Mouse (Mus musculus) neural tube, embryonic 13.5 days (tissue): ENCODE data around the gene Wdr31. TPM values are rescaled to one million over a fixed set of nuclear protein-coding genes. Genes with fewer than 3 reads are reported as not detected.
"Not testable (repeated sequence)": the region's sequence is repeated elsewhere in the genome, so short reads cannot be mapped to it uniquely, and the experiment has no call there.

ENCODE experiments used
- ATAC-seq: fragments of 200-750 bp; cut with Nextera tagmentation; 2 replicates; pipeline ENCODE4 v1.8.0; 2017; ENCODE audit warnings: low read depth, mild to moderate bottlenecking, moderate TSS enrichment, moderate library complexity
- H3K27ac ChIP-seq: fragments of 300-500 bp; sonication (generic); replicated peaks from 2 replicates; pipeline ENCODE4 v1.5.1; 2015; ENCODE audit warnings: moderate library complexity, mild to moderate bottlenecking, inconsistent platforms
- H3K27me3 ChIP-seq: fragments of 300-500 bp; sonication (generic); 2 replicates; pipeline ENCODE4 v1.6.1; 2015; ENCODE audit warnings: mild to moderate bottlenecking, inconsistent platforms
- H3K36me3 ChIP-seq: fragments of 300-500 bp; sonication (generic); 2 replicates; pipeline ENCODE4 v1.6.1; 2015; ENCODE audit warnings: mild to moderate bottlenecking, inconsistent platforms
- H3K4me1 ChIP-seq: fragments of 300-500 bp; sonication (generic); replicated peaks from 2 replicates; pipeline ENCODE4 v1.6.1; 2015; ENCODE audit warnings: inconsistent platforms
- H3K4me2 ChIP-seq: fragments of 300-500 bp; sonication (generic); 2 replicates; pipeline ENCODE4 v1.6.1; 2015; ENCODE audit warnings: inconsistent platforms, mild to moderate bottlenecking, moderate library complexity
- H3K4me3 ChIP-seq: fragments of 300-500 bp; sonication (generic); 2 replicates; pipeline ENCODE4 v1.5.1; 2015; ENCODE audit warnings: mild to moderate bottlenecking, inconsistent platforms
- H3K9ac ChIP-seq: fragments of 300-500 bp; sonication (generic); 2 replicates; pipeline ENCODE4 v1.6.1; 2015; ENCODE audit warnings: moderate library complexity, mild to moderate bottlenecking, inconsistent platforms
- H3K9me3 ChIP-seq: fragments of 300-500 bp; sonication (generic); 2 replicates; pipeline ENCODE4 v1.6.1; 2016; ENCODE audit warnings: inconsistent platforms
- WGBS: fragments of 180-500 bp; shearing (Covaris S2); methylation state at CpG from one replicate; pipeline ENCODE4 v1.1.7; 2015; 5-methylcytosine and 5-hydroxymethylcytosine counted together
- polyA plus RNA-seq: library from polyadenylated mRNA; unstranded; fragments of >200 nt; fragmentation: Nextera tagmentation; extraction: Ambion mirVana; gene quantifications from 2 replicates; pipeline ENCODE4 v1.2.1, GENCODE M21; 2015

The Wdr31 gene
- polyA plus RNA-seq, 1 experiment from 2014 or later = 6.8 TPM

- H3K9me3 ChIP-seq = no peaks in the 10 kb centered on the region
- 85% methylated on average over 2 of the region's 2 CpGs for WGBS
- H3K27me3 ChIP-seq = no peaks in the 10 kb centered on the region
- H3K4me2 ChIP-seq = no peak overlapping the region
- no peaks in the 10 kb centered on the region for H3K4me1 ChIP-seq
- ATAC-seq = no peak
- no peak overlapping the region for H3K9ac ChIP-seq
- H3K4me3 ChIP-seq = no peak overlapping the region
- H3K27ac ChIP-seq = no peak overlapping the region
- peaks cover 10% of the 10 kb centered on the region for H3K36me3 ChIP-seq
These were observed 22.0 kb upstream of the Wdr31 start for GRCm38 (mm10) chr4:62492682-62493081.

GRCm38 (mm10) chr4:62487914-62488313 is 17.2 kb upstream of the Wdr31 start:
- Histone ChIP-seq H3K4me3 (no peak overlapping the region), H3K4me1 (no peaks in the 10 kb centered on the region), H3K36me3 (no peaks in the 10 kb centered on the region), H3K27ac (no peak overlapping the region), H3K27me3 (no peaks in the 10 kb centered on the region; the same call in 1 of the 2 replicates), H3K9ac (no peak overlapping the region), H3K9me3 (no peaks in the 10 kb centered on the region), H3K4me2 (no peak overlapping the region)
- ATAC-seq = no peak
- WGBS = 67% methylated on average over 2 of the region's 2 CpGs

GRCm38 (mm10) chr4:62487172-62487571 is 16.5 kb upstream of the Wdr31 start:
- peaks cover 1% of the 10 kb centered on the region; the same call in 1 of the 2 replicates for H3K27me3 ChIP-seq
- no peak overlapping the region for H3K27ac ChIP-seq
- H3K9ac ChIP-seq = no peak overlapping the region
- no peaks in the 10 kb centered on the region for H3K36me3 ChIP-seq
- no peaks in the 10 kb centered on the region for H3K4me1 ChIP-seq
- no peak for ATAC-seq
- WGBS = 90% methylated on average over 5 of the region's 5 CpGs
- H3K4me3 ChIP-seq = no peak overlapping the region
- H3K4me2 ChIP-seq = no peak overlapping the region
- H3K9me3 ChIP-seq = no peaks in the 10 kb centered on the region

- no peaks in the 10 kb centered on the region for H3K4me1 ChIP-seq
- no peaks in the 10 kb centered on the region for H3K9me3 ChIP-seq
- H3K4me3 ChIP-seq = no peak overlapping the region
- H3K36me3 ChIP-seq = no peaks in the 10 kb centered on the region
- no peak overlapping the region for H3K9ac ChIP-seq
- H3K27ac ChIP-seq = no peak overlapping the region
- ATAC-seq = no peak
- H3K4me2 ChIP-seq = no peak overlapping the region
- H3K27me3 ChIP-seq = peaks cover 11% of the 10 kb centered on the region
- 94% methylated on average over 15 of the region's 15 CpGs for WGBS
These were observed 15.5 kb upstream of the Wdr31 start for GRCm38 (mm10) chr4:62486162-62486696.

DNA sequence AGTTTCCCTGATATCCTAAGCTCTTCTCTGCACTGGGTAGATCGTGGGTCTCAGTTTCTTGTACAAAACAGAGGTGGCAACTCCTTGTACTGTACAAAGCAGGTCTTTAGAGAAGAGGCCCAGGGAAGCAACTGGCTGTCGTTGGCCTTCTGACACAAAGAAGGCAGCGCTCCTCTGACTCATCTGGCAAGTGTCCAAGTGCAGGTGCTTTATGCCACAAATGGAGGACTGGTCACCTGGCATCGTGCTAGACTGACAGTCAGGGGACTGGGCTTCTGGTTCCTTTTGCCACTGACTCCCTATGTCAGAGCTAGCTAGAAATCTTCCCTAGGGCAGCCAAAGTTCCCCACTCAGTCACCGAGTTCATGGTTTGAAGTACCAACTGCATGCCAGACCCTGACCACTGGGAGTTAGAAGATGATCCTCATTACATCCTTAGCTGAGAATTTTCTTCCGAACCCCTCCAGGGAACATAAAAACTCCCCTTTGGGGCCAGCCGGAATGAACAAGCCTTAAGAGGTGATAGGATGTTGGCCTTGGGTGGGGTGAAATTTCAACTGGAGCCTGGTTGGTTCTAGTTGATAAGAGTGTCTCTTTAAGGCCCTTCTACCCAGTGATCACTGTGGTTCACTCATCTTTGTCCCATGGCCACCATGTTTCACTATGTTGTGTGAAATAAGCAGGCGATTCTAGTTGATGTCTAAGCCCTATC is 14.9 kb upstream of the Wdr31 start:
- WGBS = 89% methylated on average over 8 of the region's 8 CpGs
- H3K4me2 ChIP-seq = no peak overlapping the region

DNA sequence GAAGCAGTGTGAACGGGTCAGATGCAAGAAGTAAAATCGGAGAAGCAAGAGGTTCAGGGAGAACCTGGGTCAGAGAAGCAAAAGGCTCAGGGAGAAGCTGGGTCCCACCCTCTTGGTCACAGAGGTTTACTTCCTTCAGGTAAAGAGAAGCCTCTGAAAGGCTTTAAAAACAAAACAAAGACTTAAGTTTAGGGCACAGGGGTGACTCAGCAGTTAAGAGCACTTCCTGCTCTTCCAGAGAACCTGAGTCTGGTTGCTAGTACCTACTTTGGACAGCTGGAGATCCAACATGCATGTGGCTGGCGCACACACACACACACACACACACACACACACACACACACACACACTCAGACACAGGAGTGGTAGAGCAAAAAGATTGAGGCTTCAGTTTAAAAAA is 14.2 kb upstream of the Wdr31 start:
- Histone ChIP-seq H3K9ac (no peak overlapping the region), H3K4me3 (no peak overlapping the region), H3K4me2 (no peak overlapping the region), H3K27me3 (peaks cover 23% of the 10 kb centered on the region), H3K4me1 (peaks cover 2% of the 10 kb centered on the region), H3K9me3 (no peaks in the 10 kb centered on the region), H3K27ac (no peak overlapping the region), H3K36me3 (no peaks in the 10 kb centered on the region)
- ATAC-seq = no peak
- WGBS = 88% methylated on average over 3 of the region's 3 CpGs

More for the DNA sequence above, 14.9 kb upstream of the Wdr31 start:
- H3K4me1 ChIP-seq = no peaks in the 10 kb centered on the region; the same call in 1 of the 2 replicates
- ATAC-seq = no peak
- H3K9ac ChIP-seq = no peak overlapping the region
- peaks cover 16% of the 10 kb centered on the region for H3K27me3 ChIP-seq
- no peaks in the 10 kb centered on the region for H3K9me3 ChIP-seq
- H3K27ac ChIP-seq = no peak overlapping the region
- H3K36me3 ChIP-seq = no peaks in the 10 kb centered on the region
- H3K4me3 ChIP-seq = no peak overlapping the region

- peaks cover 54% of the 10 kb centered on the region for H3K27me3 ChIP-seq
- H3K9ac ChIP-seq = no peak overlapping the region
- no peak overlapping the region for H3K27ac ChIP-seq
- peaks cover 13% of the 10 kb centered on the region for H3K4me1 ChIP-seq
- H3K4me3 ChIP-seq = no peak overlapping the region
- H3K4me2 ChIP-seq = no peak overlapping the region
- no peak for ATAC-seq
- no peaks in the 10 kb centered on the region for H3K36me3 ChIP-seq
- H3K9me3 ChIP-seq = no peaks in the 10 kb centered on the region
- 46% methylated on average over 10 of the region's 10 CpGs for WGBS
These were observed 10.3 kb upstream of the Wdr31 start for GRCm38 (mm10) chr4:62480709-62481605.

DNA sequence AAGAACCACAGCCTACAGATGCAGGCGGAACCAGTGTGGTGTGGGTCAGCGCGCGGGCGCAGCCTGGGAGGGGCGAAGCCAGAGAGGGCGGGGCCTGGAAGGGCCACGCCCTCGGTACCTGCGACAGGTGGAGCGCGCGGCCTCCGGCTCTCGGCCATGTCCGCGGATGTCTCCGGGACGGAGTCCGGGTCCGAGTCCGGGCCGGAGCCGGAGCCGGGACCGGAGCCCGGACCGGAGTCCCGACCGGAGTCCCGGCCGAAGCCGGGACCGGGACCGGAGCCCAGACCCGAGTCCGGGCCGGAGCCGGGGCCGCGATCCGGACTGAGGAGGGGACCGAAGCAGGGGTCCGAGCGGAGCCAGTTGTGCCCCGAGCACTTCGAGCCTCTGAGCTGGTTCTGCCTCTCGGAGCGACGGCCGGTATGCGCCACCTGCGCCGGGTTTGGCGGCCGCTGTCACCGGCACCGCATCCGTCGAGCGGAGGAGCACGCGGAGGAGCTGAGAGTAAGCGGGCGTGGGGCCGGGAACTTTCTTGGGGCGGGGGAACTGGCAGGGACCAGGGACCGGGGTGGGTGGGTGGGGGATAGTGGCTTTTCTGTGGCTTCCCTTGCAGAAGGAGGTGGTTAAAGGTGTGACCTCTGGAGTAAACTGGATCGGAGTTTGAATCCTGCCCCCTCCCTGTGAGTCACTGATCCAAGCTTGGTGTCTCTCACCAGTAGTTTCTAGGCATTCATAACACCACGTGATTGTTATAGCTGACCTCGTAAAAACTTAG is 9.4 kb upstream of the Wdr31 start, which contains the start of gene Bspry:
TSS of gene Bspry (plus strand) at position 117 of the 772 bp plus-strand sequence.
- peak within 1 kb of the TSS; percentile 43 for H3K4me3 ChIP-seq
- peaks cover 13% of the 10 kb centered on the region for H3K4me1 ChIP-seq
- H3K9me3 ChIP-seq = no peaks in the 10 kb centered on the region
- no peak within 1 kb of the TSS for H3K27ac ChIP-seq
- no peaks in the 10 kb centered on the region for H3K36me3 ChIP-seq
- peak within 1 kb of the TSS; percentile 50 for H3K9ac ChIP-seq
- peaks cover 60% of the 10 kb centered on the region for H3K27me3 ChIP-seq
- peak; percentile 70 for ATAC-seq
- peak within 1 kb of the TSS; percentile 73 for H3K4me2 ChIP-seq
- 2% methylated on average over 71 of the region's 71 CpGs for WGBS

DNA sequence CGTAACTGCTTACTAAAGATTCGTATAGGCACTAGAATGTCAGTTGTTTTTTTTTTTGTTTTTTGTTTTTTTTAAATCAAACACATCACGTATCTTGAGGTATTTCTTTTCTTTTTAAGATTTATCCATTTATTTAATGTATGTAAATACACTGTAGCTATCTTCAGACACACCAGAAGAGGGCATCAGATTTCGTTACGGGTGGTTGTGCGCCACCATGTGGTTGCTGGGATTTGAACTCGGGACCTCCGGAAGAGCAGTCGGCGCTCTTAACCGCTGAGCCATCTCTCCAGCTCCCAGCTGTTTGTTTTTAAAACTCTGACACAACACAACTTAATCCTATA is 8.9 kb upstream of the Wdr31 start:
- Histone ChIP-seq H3K4me2 (peak overlapping the region; percentile 73), H3K4me3 (peak overlapping the region; percentile 43), H3K4me1 (peaks cover 13% of the 10 kb centered on the region), H3K9ac (peak overlapping the region; percentile 50), H3K27me3 (peaks cover 61% of the 10 kb centered on the region)
- H3K36me3 ChIP-seq, H3K9me3 ChIP-seq, ATAC-seq, H3K27ac ChIP-seq: not testable (repeated sequence)
- WGBS = 14% methylated on average over 11 of the region's 11 CpGs

- H3K36me3 ChIP-seq = no peaks in the 10 kb centered on the region
- H3K4me2 ChIP-seq = no peak overlapping the region
- H3K27me3 ChIP-seq = peaks cover 64% of the 10 kb centered on the region
- H3K9me3 ChIP-seq = no peaks in the 10 kb centered on the region
- no peak overlapping the region for H3K4me3 ChIP-seq
- no peak overlapping the region for H3K27ac ChIP-seq
- peaks cover 13% of the 10 kb centered on the region for H3K4me1 ChIP-seq
- 86% methylated on average over 6 of the region's 6 CpGs for WGBS
- no peak for ATAC-seq
- no peak overlapping the region for H3K9ac ChIP-seq
These were observed 7.0 kb upstream of the Wdr31 start for GRCm38 (mm10) chr4:62477542-62478244.

DNA sequence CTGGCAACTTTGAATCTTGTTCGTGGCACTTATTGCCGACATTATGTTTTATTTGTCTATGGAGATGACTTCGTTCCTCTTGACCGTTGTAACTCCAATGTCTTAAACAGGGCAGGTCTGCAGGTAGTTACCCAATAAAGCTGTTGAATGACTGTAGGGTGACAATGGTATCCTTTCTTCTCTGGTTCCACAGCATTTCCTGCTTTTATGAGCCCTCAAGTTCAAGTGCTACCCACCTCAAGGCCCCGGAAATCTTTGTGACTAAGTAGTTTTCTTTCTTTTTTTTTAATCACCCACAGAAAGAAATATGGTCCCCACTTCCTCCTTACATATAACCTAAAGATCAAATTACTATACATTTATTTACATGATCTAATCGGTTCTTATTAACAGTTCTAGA is 5.1 kb upstream of the Wdr31 start:
- H3K36me3 ChIP-seq = no peaks in the 10 kb centered on the region
- no peak overlapping the region for H3K4me3 ChIP-seq
- H3K4me2 ChIP-seq = no peak overlapping the region
- no peak for ATAC-seq
- H3K4me1 ChIP-seq = peaks cover 13% of the 10 kb centered on the region
- no peaks in the 10 kb centered on the region for H3K9me3 ChIP-seq
- H3K27me3 ChIP-seq = peaks cover 51% of the 10 kb centered on the region
- WGBS = 91% methylated on average over 6 of the region's 6 CpGs
- no peak overlapping the region for H3K27ac ChIP-seq
- no peak overlapping the region for H3K9ac ChIP-seq
